Mouse (Mus musculus): ENCODE results near the gene Sh2d4b.

GRCm38 (mm10) chr14:40891506-40891905 is 1.6 kb downstream of the Sh2d4b start:
- TF ChIP-seq CTCF (IDR thresholded peaks at IDR 0.05; ENCODE audit: extremely low read depth, insufficient read length, insufficient replicate concordance, low read depth, low read length) (no peak), POLR2A (IDR thresholded peaks at IDR 0.05; ENCODE audit: low read depth, low read length) (no peak)

Data from small intestine, adult 2 months (tissue).